Mouse (Mus musculus) liver, postnatal 0 days (tissue): Measurements from ENCODE around the gene Gm8257.
"Not testable (repeated sequence)": the region's sequence is repeated elsewhere in the genome, so short reads cannot be mapped to it uniquely, and the experiment has no call there.

Source experiments
- CTCF ChIP-seq: sonication (generic); IDR thresholded peaks from 2 replicates; pipeline ENCODE4 v1.5.1; 2016; ENCODE audit warnings: antibody characterized with exemption, low read depth
- EP300 ChIP-seq: IDR thresholded peaks from 2 replicates; pipeline ENCODE4 v1.6.1; 2016; ENCODE audit warnings: antibody characterized with exemption, low read depth, mild to moderate bottlenecking

DNA sequence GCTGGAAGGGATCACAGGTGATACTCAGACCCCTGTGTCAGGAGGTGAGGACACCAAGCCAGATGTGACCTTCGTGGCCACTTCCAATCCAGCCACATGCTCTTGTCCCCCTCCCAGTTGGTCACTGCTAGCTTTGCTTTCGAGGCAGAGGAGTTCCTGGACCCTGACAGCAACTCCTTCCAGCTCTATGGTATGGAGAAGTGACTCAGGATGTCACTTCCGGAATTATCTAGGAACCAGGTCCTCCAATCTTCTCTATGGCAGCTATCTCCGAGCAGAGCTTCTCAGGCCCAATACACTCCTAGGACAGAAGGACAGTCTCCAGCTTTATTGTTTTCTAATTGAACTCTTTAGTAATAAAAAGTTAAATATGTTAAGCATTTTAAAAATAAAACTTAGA lies 78.5 kb downstream of the Gm8257 start, which contains the start of gene Gm5624:
- not testable (repeated sequence) for TF ChIP-seq CTCF, EP300
